Mouse (Mus musculus) mammary gland, adult 2 months (tissue): ENCODE measurements around the gene Npas3. TPM values are rescaled to one million over a fixed set of nuclear protein-coding genes. Genes with fewer than 3 reads are reported as not detected.

Experiments used
- polyA plus RNA-seq: library from polyadenylated mRNA; depleted of rRNA; stranded (reverse); fragments of >200 nt; gene quantifications from 2 replicates; pipeline ENCODE4 v1.2.3, GENCODE M21; 2012; ENCODE audit warnings: low replicate concordance; rRNA removed

Gene Npas3
- polyA plus RNA-seq = 0.32 and 0.86 TPM in 2 replicates

GRCm38 (mm10) chr12:53248101-53248727, at the start of gene Npas3:
Gene Npas3 (plus strand): TSS chr12:53248677.

